Mouse (Mus musculus) layer of hippocampus, adult 9-10 months (tissue): Measurements from ENCODE around the gene Ndufaf1.

Experiments used
- DNase-seq: peaks from one replicate; pipeline ENCODE4 v3.0.0; 2022; ENCODE audit warnings: low spot score

The Ndufaf1 gene

GRCm38 (mm10) chr2:119617841-119618198, 44.8 kb downstream of the Ndufaf1 start:
- DNase-seq, result no peak

- no peak for DNase-seq
Measured at GRCm38 (mm10) chr2:119607023-119607422, 55.6 kb downstream of the Ndufaf1 start.
